Mouse (Mus musculus): ENCODE results near the gene Fbxl16. TPM values are rescaled to one million over a fixed set of nuclear protein-coding genes. Genes with fewer than 3 reads are reported as not detected.

Fbxl16 gene
- total RNA-seq, 2 experiments from 2014 or later = 644 to 656 TPM

DNA sequence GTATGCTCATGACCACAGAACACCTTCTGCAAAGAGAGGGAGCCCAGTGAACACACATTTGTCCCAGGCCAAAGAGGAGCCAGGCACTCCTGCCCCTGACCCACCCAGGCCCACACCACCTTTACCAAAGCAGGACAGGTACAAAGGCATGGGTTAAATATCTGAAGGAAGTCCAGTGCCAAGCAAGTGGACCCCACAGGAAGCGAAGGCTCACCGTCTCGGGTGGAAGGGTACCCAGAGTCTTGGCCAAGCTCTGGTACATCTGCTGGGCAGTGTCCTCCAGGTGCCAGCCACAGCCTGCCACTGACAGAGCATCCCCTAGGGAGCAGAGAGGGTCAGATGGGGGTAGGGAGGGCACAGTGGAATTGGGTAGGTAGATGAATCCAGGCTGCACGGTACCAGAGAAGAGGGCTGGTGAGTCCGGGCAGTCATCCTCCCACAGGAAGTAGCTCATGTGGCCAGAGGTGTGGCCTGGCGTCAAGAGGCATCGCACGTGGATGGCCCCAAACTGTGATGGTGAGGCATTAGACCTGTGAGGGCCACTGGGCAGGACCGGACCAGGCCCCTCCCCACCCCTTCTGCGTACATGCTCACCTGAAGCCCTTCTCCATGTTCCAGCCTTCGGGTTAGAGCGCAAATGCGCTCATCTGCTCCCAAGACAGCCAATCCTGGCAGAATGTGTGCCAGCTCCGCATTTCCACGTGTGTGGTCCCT, 24.9 kb upstream of the Fbxl16 start:
- no peak for TF ChIP-seq CTCF (IDR thresholded peaks at IDR 0.05)
- peak overlapping the region; percentile 94; the same call in 1 of the 2 replicates for H3K27ac ChIP-seq
- peak overlapping the region; percentile 74 for H3K4me3 ChIP-seq
- intact Hi-C loops (cut with DNase I) = no loop called here
- DNase-seq (ENCODE audit: extremely low spot score in 1 of 2, low spot score in 2 of 2) = no peak

DNA sequence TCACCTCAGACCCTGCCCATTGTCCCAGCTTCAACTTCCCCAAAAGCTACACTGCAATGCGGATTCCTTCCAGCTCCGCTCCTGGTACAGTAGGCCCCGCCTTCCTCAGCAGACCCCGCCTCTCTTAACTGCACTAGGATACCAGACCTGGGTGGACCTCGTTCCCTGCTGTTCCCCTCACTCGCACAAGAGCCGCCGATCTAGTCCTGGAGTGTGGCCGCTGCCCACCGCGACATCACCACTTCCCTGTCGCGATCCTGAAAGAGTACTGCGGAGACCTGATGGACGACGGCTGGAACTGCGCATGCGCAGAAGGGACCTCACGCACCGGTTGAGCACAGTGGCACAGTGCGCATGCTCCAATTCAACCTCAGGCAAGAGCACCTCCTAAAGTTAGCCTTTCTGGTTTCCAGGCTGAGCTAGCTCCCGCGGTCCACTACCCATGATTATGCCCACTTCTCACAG, 23.6 kb upstream of the Fbxl16 start, which contains the start of gene Haghl:
Gene Haghl (minus strand): TSS at position 393 of the 465 bp plus-strand sequence.
- Histone ChIP-seq H3K27ac (peak within 1 kb of the TSS; percentile 94), H3K4me3 (peak within 1 kb of the TSS; percentile 74)
- peak; percentile 94 to 96 for DNase-seq (ENCODE audit: extremely low spot score in 1 of 2, low spot score in 2 of 2)
- no peak; the same call in 1 of the 2 replicates for TF ChIP-seq CTCF (IDR thresholded peaks at IDR 0.05)
- intact Hi-C loops (cut with DNase I) = no loop called here

DNA sequence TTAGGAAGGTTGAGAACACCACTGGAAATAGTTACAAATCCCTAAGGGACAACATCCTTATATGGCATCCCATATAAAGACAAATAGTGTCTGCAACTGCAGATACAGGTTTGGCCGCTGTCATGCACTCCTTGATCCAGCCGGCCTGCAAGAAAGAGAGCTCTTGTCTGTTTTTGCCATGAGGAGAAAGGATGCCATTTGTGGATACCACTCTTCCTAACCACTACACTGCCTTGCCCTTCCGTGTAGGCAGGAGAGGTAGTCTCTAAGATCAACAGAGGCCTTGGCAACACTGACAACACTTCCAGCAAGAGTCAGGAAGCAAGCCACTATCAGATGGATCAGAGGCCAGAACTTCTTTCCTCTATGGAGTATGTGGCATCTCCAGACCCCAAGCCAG, 22.6 kb upstream of the Fbxl16 start, which contains the start of gene Ccdc78:
Gene Ccdc78 (plus strand): TSS at position 301 of the 400 bp plus-strand sequence.
- Histone ChIP-seq H3K27ac (peak within 1 kb of the TSS; percentile 94), H3K4me3 (peak within 1 kb of the TSS; percentile 74)
- no peak for TF ChIP-seq CTCF (IDR thresholded peaks at IDR 0.05)
- intact Hi-C loops (cut with DNase I) = no loop called here
- DNase-seq (ENCODE audit: extremely low spot score in 1 of 2, low spot score in 2 of 2) = no peak

DNA sequence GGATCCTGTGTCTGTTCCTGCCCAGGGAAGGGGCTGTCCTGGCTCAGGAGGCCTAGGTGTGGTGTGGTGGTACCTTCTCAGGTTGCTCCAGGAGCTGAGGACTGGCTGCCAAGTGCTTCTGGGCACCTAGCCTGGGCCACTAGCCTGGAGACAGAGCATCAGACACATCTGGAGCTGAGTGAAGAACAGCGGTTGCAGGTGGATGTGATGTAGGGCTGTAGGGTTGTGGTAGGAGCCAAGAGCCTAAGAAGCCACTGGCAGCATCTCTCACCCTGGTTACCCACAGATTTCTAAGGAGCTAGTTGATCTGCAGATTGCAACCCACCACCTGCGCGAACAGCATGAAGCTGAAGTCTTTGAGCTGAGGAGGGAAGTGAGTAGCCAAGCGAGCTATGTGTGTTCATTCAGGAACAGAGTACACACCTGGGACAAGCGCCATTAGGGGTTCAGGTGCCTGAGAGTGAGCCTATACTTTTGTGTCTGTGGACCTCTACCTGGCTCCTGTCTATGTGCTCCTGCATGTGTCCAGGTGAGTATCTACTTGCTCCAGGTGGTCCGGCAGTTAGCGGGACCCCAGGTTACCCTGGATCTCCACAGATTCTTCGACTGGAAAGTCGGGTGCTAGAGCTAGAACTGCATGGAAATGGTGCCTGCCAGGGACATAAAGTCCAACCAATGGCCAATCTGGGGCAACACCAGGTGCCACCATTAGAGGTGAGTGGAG, 21.9 kb upstream of the Fbxl16 start:
- no peak for TF ChIP-seq CTCF (IDR thresholded peaks at IDR 0.05)
- intact Hi-C loops (cut with DNase I) = no loop called here
- H3K4me3 ChIP-seq = no peak overlapping the region
- no peak for DNase-seq (ENCODE audit: extremely low spot score in 1 of 2, low spot score in 2 of 2)
- H3K27ac ChIP-seq = no peak overlapping the region

DNA sequence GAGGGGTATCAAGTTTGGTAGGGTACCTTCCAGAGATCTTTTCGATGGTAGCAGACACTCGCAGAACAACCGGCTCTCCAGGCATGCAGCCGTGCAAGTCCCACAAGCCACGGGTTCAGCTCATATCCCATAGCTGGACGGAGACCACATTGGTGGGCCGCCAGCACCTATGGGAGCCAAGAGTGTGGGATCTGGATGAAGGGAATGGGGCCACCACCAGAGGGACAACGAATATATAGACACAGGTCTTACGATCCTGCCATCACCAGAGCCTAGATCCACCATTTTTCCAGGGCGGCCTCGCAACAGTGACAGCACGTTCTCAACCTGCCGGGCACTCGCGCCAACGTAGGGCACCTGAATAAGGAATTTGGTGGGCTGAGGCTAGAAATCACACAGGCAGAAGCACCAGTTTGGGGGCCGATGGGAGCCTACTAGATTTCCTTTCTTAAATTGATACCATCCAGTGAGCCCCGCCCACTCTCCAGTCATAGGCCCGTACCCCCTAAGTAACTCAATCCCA, 17.5 kb upstream of the Fbxl16 start:
- Histone ChIP-seq H3K27ac (peak overlapping the region; percentile 89), H3K4me3 (peak overlapping the region; percentile 89)
- DNase-seq (ENCODE audit: extremely low spot score in 1 of 2, low spot score in 2 of 2) = no peak
- intact Hi-C loops (cut with DNase I) = no loop called here
- TF ChIP-seq CTCF (IDR thresholded peaks at IDR 0.05) = no peak; the same call in 1 of the 2 replicates

DNA sequence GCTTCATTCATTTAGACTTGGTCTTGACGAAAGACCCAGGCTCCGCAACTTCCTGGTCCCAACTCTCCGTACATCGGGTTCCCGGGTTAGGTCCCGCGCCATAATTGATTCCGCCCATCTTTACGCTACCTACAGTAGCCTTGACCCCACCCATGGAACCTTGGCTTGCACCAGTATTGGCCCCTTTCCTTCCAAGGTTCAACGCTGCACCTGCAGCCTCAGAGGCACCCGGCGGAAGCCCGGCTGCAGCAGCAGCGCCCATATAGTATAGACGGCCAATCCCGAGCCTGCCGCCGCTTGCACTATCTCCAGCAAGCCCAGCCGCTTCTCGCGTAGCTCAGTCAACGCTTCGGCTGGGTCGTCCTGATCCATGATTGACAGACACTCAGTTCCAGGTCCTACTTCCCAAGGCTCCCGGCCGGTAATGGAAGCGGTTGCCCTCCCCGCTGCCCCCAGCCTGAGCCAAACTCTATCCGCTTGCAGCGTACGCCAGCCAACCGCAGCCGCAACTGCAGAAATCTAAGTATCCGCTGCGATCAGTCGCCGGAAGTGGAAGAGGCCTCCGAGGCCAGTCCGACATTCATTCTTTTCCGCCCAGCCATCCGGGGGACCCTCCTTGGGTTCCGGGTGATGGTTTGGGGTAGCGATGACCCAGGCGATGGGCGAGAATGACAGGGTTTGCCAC, 16.9 kb upstream of the Fbxl16 start:
- H3K27ac ChIP-seq = peak overlapping the region; percentile 89
- TF ChIP-seq CTCF (IDR thresholded peaks at IDR 0.05) = no peak
- intact Hi-C loops (cut with DNase I) = no loop called here
- peak; percentile 82 to 88 for DNase-seq (ENCODE audit: extremely low spot score in 1 of 2, low spot score in 2 of 2)
- peak overlapping the region; percentile 89 for H3K4me3 ChIP-seq

DNA sequence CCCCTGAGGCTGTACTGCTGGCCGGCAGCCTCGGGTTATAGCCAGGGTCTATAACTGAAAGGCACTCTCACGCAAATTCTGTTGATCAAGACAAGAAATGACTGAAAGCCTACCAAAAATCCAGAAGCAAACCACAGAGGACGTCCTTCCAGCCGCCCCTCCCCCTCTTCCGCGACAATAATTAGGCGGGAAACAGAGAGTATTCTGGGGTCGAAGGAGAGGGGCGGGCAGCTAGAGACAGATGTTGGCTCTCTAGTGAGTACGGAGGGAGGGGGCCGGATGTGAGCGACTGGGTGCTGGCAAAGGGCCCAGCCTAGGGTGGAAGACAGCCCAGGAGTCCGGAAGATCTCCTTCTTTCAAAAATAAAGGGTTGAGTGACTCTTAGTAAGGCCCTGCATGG, 16.3 kb upstream of the Fbxl16 start, which contains the start of gene Fam173a:
Gene Fam173a (minus strand): TSS at position 287 of the 400 bp plus-strand sequence.
- peak within 1 kb of the TSS; percentile 89 for H3K4me3 ChIP-seq
- intact Hi-C loops (cut with DNase I) = no loop called here
- no peak for TF ChIP-seq CTCF (IDR thresholded peaks at IDR 0.05)
- DNase-seq (ENCODE audit: extremely low spot score in 1 of 2, low spot score in 2 of 2) = peak; percentile 58 to 74
- H3K27ac ChIP-seq = peak within 1 kb of the TSS; percentile 89

DNA sequence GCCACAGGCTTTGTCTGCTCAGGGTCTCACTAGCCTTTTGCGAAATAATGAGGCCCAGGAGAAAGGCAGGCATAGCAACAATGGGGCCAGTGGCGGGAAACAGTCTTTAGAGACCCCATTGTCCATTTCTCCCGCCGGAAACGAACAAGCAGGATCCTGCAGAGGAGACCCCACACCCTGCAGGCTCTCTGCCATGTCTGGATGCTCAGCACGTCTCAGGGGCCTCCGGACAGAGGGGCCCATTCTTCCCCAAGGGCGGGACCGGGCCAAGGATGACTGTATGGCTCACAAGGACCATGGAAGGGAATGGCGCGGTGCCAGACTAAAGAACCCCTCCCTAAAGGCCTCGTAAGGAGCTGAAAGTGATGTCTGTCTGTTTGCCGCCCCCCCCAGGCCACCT, 14.7 kb upstream of the Fbxl16 start:
- TF ChIP-seq CTCF (IDR thresholded peaks at IDR 0.05) = no peak
- DNase-seq (ENCODE audit: extremely low spot score in 1 of 2, low spot score in 2 of 2) = no peak
- intact Hi-C loops (cut with DNase I) = no loop called here
- 0 out of 2 replicates have a peak overlapping the region, but pooled peaks have one; percentile 78 for H3K27ac ChIP-seq
- no peak overlapping the region for H3K4me3 ChIP-seq

DNA sequence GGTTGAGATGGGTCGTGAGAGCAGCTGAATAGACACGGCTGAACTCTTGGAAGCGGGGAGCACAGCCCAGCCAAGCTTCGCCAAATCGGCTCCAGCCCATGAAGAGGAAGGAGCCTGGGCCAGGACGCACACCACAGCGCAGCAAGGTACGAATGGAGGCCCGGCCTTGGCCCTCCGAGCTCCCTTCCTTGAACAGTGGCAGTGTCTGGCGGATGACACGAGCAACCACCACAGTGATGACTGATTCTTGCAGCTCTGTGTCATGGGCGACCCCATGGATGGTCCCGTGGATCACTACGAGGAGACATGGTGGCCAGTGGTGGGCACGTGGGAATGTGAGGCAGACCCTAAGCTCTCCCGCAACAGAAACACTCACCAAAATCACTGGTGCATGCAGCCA, 13.9 kb upstream of the Fbxl16 start:
- H3K4me3 ChIP-seq = peak overlapping the region; percentile 18
- intact Hi-C loops (cut with DNase I) = no loop called here
- H3K27ac ChIP-seq = peak overlapping the region; percentile 78
- no peak for DNase-seq (ENCODE audit: extremely low spot score in 1 of 2, low spot score in 2 of 2)
- TF ChIP-seq CTCF (IDR thresholded peaks at IDR 0.05) = no peak

DNA sequence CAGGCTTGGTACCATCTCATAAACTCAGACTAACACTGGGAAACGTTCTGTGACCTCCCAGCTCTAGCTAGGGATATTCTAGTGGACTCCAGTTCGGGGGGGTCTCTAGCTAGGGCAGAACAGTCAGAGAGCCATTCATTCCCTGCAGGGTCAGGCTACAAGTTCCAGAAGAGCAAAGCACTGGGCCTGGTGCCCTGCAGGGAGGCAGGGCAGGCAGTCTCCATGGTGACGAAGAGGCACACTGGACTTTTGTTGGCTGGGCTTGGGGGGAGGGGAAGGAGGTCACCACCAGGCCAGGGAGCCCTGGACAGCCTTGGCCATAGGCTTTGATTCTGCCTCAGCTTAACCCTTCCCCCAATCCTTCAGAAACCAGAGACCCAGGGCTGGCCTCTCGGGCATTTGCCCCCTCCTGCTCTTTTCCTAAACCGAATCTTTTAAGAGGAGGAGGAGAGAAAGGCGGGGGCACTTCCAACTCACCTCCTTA, 13.2 kb upstream of the Fbxl16 start, which contains the start of gene AC134908.4:
Gene AC134908.4 (minus strand): TSS at position 51 of the 484 bp plus-strand sequence.
- Histone ChIP-seq H3K27ac (peak within 1 kb of the TSS; percentile 78), H3K4me3 (peak within 1 kb of the TSS; percentile 53)
- no peak for TF ChIP-seq CTCF (IDR thresholded peaks at IDR 0.05)
- peak in 1 of 2 experiments; percentile 70 for DNase-seq (ENCODE audit: extremely low spot score in 1 of 2, low spot score in 2 of 2)
- intact Hi-C loops (cut with DNase I) = no loop called here

DNA sequence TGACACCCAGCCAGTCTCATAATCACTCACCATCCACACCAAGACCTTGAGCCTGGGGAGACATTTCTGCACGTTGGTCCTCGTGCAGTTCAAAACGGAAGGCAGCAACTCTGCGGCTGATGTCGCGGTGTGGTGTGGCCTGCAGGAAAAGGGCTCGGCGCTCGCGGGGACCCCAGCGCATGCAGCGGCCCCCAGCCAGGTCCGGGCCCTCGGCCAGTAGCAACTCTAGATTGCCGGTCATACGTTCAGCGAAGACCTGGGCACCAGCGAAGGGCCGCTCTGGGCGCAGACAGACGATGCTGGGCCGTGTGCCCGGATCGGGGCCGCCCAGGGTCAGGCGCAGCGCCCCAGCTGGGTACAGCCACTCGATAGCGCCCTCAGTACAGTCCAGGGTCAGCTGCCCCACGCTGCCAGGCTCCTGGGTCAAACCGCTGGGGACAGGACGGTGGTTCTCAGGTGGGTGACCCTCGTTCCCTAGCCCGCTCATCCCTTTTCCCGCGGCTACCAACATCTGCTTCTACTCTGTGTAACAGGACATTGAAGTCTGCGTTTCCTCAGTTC, 12.6 kb upstream of the Fbxl16 start:
- no peak for DNase-seq (ENCODE audit: extremely low spot score in 1 of 2, low spot score in 2 of 2)
- Histone ChIP-seq H3K4me3 (peak overlapping the region; percentile 53), H3K27ac (peak overlapping the region; percentile 76)
- intact Hi-C loops (cut with DNase I) = no loop called here
- no peak for TF ChIP-seq CTCF (IDR thresholded peaks at IDR 0.05)

Data from left cerebral cortex, adult 2 months (tissue).